Mouse (Mus musculus) monocyte, adult 5-6 weeks (primary cell): ENCODE results near the gene Camk2n1. TPM values are rescaled to one million over a fixed set of nuclear protein-coding genes. Genes with fewer than 3 reads are reported as not detected.

Experiments
- ATAC-seq: fragments of 153-309, 156-312 bp; replicated peaks from 2 replicates; pipeline ENCODE4 v1.8.0; 2017; ENCODE audit warnings: mild to moderate bottlenecking; ENCODE audit not compliant: low TSS enrichment, insufficient number of reproducible peaks, severe bottlenecking, poor library complexity, low FRiP score
- total RNA-seq: library from RNA; stranded (forward); fragments of 200-1000, 200-491, 200-594 nt; gene quantifications from 3 replicates; pipeline ENCODE4 v1.2.3, GENCODE M21; 2017

Gene Camk2n1
- total RNA-seq, 1 experiment from 2014 or later = 10.8 TPM

GRCm38 (mm10) chr4:138499856-138500645 is 45.9 kb downstream of the Camk2n1 start:
- no peak for ATAC-seq

- ATAC-seq = no peak
Observed at GRCm38 (mm10) chr4:138501048-138501447, 46.9 kb downstream of the Camk2n1 start.

- no peak for ATAC-seq
Observed at GRCm38 (mm10) chr4:138504632-138505101, 50.6 kb downstream of the Camk2n1 start.

- no peak for ATAC-seq
Observed at GRCm38 (mm10) chr4:138505171-138505870, 51.2 kb downstream of the Camk2n1 start.

GRCm38 (mm10) chr4:138507903-138508302 is 53.8 kb downstream of the Camk2n1 start:
- no peak for ATAC-seq

Other genes starting within 250 kb of the Camk2n1 start
- 97.8 to 145 TPM (median 119 TPM) in 3 replicates for gene Hp1bp3, start 238.0 kb upstream of the Camk2n1 start, total RNA-seq
- gene Sh2d5, start 203.9 kb upstream of the Camk2n1 start, total RNA-seq = not detected in 3 replicates
- gene Kif17, start 203.9 kb upstream of the Camk2n1 start, total RNA-seq = 0.57 to 0.85 TPM in 2 of 3 replicates, not detected in the other
- gene Ddost, start 149.6 kb upstream of the Camk2n1 start, total RNA-seq = 51.8 to 63.8 TPM (median 53.8 TPM) in 3 replicates
- gene Pink1, start 128.0 kb upstream of the Camk2n1 start, total RNA-seq = 61.5 to 65.7 TPM (median 63.1 TPM) in 3 replicates
- gene Cda, start 86.3 kb upstream of the Camk2n1 start, total RNA-seq = not detected in 3 replicates
- gene Fam43b, start 57.8 kb upstream of the Camk2n1 start, total RNA-seq = not detected in 3 replicates
- gene Mul1, start 19.6 kb upstream of the Camk2n1 start, total RNA-seq = 10.8 to 12.0 TPM (median 11.9 TPM) in 3 replicates
- gene Vwa5b1, start 181.6 kb downstream of the Camk2n1 start, total RNA-seq = not detected in 3 replicates